Mouse (Mus musculus) erythroblast, embryonic 14.5 days (primary cell): ENCODE measurements around the gene Opa1.

Experiments used
- GATA1 ChIP-seq: IDR thresholded peaks from 2 replicates; pipeline ENCODE4 v1.6.1; 2012; ENCODE audit warnings: low read length, inconsistent platforms, mixed read lengths
- TAL1 ChIP-seq: IDR thresholded peaks from 3 replicates; pipeline ENCODE4 v1.6.1; 2012; ENCODE audit warnings: low read length, inconsistent platforms, mixed read lengths

- TF ChIP-seq GATA1 (no peak), TAL1 (no peak)
Observed at GRCm38 (mm10) chr16:29666991-29667701, 88.0 kb downstream of the Opa1 start.
